Mouse (Mus musculus) layer of hippocampus, adult 9-10 months (tissue): ENCODE measurements around the gene Dhcr7.

Source experiments
- DNase-seq: peaks from one replicate; pipeline ENCODE4 v3.0.0; 2022; ENCODE audit warnings: low spot score

Dhcr7 gene

GRCm38 (mm10) chr7:143833581-143834190 lies 10.7 kb downstream of the Dhcr7 start:
- DNase-seq: no peak

- DNase-seq: no peak
Observed at GRCm38 (mm10) chr7:143834316-143834715, 11.4 kb downstream of the Dhcr7 start.

- DNase-seq: no peak
Observed at GRCm38 (mm10) chr7:143834972-143835371, 12.0 kb downstream of the Dhcr7 start.

GRCm38 (mm10) chr7:143837705-143838358 lies 14.9 kb downstream of the Dhcr7 start:
- DNase-seq: no peak

GRCm38 (mm10) chr7:143840121-143840520 lies 17.2 kb downstream of the Dhcr7 start:
- no peak for DNase-seq

- no peak for DNase-seq
Observed at GRCm38 (mm10) chr7:143841301-143841700, 18.4 kb downstream of the Dhcr7 start.

GRCm38 (mm10) chr7:143848127-143848767 lies 25.3 kb downstream of the Dhcr7 start:
- DNase-seq: no peak

- DNase-seq: no peak
Observed at GRCm38 (mm10) chr7:143848768-143849482, 26.0 kb downstream of the Dhcr7 start.

- no peak for DNase-seq
Observed at GRCm38 (mm10) chr7:143866538-143866937, 43.6 kb downstream of the Dhcr7 start, which contains the start of gene Gm498. Gm498 (plus strand) TSS chr7:143866838.

- DNase-seq: no peak
Observed at GRCm38 (mm10) chr7:143868874-143869273, 45.9 kb downstream of the Dhcr7 start.

GRCm38 (mm10) chr7:143883717-143884116 lies 60.8 kb downstream of the Dhcr7 start:
- DNase-seq: no peak

- DNase-seq: no peak
Observed at GRCm38 (mm10) chr7:143891146-143891545, 68.2 kb downstream of the Dhcr7 start.

GRCm38 (mm10) chr7:143892361-143892760 lies 69.4 kb downstream of the Dhcr7 start:
- DNase-seq: no peak
